Mouse (Mus musculus): ENCODE measurements around the gene Hdac1. TPM values are rescaled to one million over a fixed set of nuclear protein-coding genes. Genes with fewer than 3 reads are reported as not detected.

Gene Hdac1
- total RNA-seq, 1 experiment: 96.0 TPM

DNA sequence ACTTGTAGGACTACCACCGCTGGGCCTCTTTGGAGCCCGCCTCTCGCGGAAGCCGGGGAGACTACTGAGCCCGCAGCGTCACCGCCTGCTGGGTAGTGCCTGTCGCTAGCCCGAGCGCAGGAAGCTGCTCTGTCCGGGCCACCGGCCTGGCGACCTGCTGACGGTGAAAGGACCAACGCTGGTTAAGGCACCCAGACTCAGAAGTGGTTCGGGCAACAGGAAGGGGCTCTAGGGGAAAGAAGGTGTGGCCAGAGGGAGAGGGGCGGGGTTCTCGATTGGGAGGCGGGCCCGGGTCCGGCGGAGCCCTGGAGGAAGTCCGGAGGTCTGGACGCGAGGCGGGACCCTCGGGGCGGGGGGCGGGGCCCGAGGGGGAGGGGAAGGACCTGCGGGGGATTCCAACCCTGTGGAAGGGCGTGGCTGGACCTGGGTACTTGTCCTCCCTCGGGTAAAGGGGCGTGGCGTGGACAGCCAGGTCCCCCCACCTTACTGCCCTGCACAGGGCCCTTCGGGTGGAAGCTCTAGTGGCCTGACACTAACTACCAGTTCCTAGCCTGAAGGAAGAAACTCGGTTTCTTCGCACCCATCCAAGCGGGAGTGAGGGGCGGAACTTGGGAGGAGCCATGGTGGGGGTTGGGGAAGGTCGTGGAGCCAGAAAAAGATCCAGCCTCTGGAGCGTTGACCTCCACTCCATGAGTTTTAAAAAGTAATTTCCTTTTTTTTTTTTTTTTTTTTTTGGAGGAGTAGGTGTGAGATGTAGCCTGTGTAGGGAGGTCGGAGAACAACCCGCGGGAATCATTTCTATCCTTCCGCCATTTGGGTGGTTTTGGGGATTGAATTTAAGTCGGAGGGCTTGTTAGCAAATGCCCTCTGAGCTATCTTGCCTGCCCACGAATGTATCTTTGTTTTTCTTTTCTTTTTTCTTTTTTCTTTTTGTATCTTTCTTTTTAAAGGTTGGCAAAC lies 41.6 kb downstream of the Hdac1 start:
- TF ChIP-seq MAFK (IDR thresholded peaks at IDR 0.05; ENCODE audit: insufficient read depth, low read depth, low read length): no peak
- TF ChIP-seq ZNF384 (IDR thresholded peaks at IDR 0.05; ENCODE audit: low read depth, low read length): peak; percentile 95
- no peak for TF ChIP-seq HCFC1 (IDR thresholded peaks at IDR 0.05; ENCODE audit: borderline replicate concordance, insufficient read depth, low read length)
- TF ChIP-seq ZC3H11A (IDR thresholded peaks at IDR 0.05; ENCODE audit: borderline replicate concordance, low read depth, low read length): no peak
- Histone ChIP-seq H3K4me3 (ENCODE audit: insufficient read depth in 1 of 2, low read depth in 1 of 2, low read length in 2 of 2, poor library complexity in 1 of 2, severe bottlenecking in 1 of 2) (peak overlapping the region; percentile 69 to 79), H3K9me3 (ENCODE audit: control insufficient read depth, insufficient read depth, low read depth, low read length) (no peaks in the 10 kb centered on the region), H3K36me3 (ENCODE audit: control insufficient read depth, insufficient read depth, low read length, poor library complexity, severe bottlenecking) (no peaks in the 10 kb centered on the region), H3K27ac (ENCODE audit: insufficient read depth, low read depth, low read length, poor library complexity, severe bottlenecking) (peak overlapping the region; percentile 92), H3K4me1 (ENCODE audit: control insufficient read depth in 2 of 2, insufficient read depth in 2 of 2, low read length in 2 of 2, poor library complexity in 1 of 2) (peaks cover 26 to 34% of the 10 kb centered on the region in 2 experiments), H3K9ac (ENCODE audit: insufficient read depth, low read depth, low read length, poor library complexity, severe bottlenecking) (peak overlapping the region; percentile 72)
- in situ Hi-C loops (cut with MboI; ENCODE audit: low sequenced_read_pairs in 2 of 2, unreplicated experiment in 2 of 2): no loop called here
- DNase-seq (ENCODE audit: low read depth, low spot score): peak; percentile 94

DNA sequence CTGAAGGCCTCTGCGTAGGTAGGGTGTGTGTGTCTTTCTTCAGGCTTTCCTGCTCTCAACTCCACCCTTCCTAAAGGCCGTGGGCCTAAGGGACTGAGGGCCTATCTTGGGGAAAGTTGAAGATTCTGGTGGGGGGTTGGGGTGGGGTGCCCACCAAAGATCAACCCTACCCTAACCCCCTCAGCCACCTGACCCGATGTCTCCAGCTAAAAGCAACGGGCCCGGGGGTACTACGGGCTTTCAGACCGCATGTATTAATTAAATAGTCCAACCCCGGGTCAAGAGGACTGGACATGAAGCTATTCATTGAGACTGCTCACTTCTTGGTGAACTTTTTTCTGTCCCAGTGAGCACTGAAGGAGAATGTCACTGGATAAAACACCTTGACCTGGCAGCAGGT lies 42.5 kb downstream of the Hdac1 start:
- Histone ChIP-seq H3K27ac (ENCODE audit: insufficient read depth, low read depth, low read length, poor library complexity, severe bottlenecking) (peak overlapping the region; percentile 77), H3K36me3 (ENCODE audit: control insufficient read depth, insufficient read depth, low read length, poor library complexity, severe bottlenecking) (no peaks in the 10 kb centered on the region), H3K4me3 (ENCODE audit: insufficient read depth in 1 of 2, low read depth in 1 of 2, low read length in 2 of 2, poor library complexity in 1 of 2, severe bottlenecking in 1 of 2) (peak overlapping the region; percentile 69 to 79), H3K9me3 (ENCODE audit: control insufficient read depth, insufficient read depth, low read depth, low read length) (no peaks in the 10 kb centered on the region), H3K4me1 (ENCODE audit: control insufficient read depth in 2 of 2, insufficient read depth in 2 of 2, low read length in 2 of 2, poor library complexity in 1 of 2) (peaks cover 23 to 34% of the 10 kb centered on the region in 2 experiments), H3K9ac (ENCODE audit: insufficient read depth, low read depth, low read length, poor library complexity, severe bottlenecking) (peak overlapping the region; percentile 72)
- DNase-seq (ENCODE audit: low read depth, low spot score): no peak
- no peak for TF ChIP-seq MAFK (IDR thresholded peaks at IDR 0.05; ENCODE audit: insufficient read depth, low read depth, low read length)
- in situ Hi-C loops (cut with MboI; ENCODE audit: low sequenced_read_pairs in 2 of 2, unreplicated experiment in 2 of 2): no loop called here

DNA sequence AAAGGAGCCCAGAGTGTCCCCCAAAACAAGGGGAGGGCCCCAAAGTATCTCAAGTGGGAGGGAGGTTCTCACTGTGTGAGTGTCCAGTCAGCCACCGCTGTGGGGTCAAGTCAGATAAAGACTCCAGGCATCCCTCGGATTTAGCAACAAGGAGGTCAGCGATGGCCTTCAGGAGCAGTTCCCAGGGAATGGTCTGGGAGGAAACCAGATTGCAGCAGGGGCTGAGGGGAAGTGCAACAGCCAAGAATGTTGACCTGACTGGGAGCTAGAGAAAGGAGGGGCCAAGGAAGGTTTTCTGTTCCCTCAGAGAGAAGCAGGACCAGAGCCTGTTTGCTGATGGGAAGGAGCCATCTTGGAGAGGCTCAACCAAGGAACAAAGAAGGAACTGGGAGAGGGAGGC lies 43.6 kb downstream of the Hdac1 start:
- no peaks in the 10 kb centered on the region for H3K36me3 ChIP-seq (ENCODE audit: control insufficient read depth, insufficient read depth, low read length, poor library complexity, severe bottlenecking)
- peak overlapping the region; percentile 72; the same call in 1 of the 2 replicates for H3K9ac ChIP-seq (ENCODE audit: insufficient read depth, low read depth, low read length, poor library complexity, severe bottlenecking)
- no peak for DNase-seq (ENCODE audit: low read depth, low spot score)
- peak overlapping the region in 1 of 2 experiments; percentile 69; a peak in 1 of 4 replicates for H3K4me3 ChIP-seq (ENCODE audit: insufficient read depth in 1 of 2, low read depth in 1 of 2, low read length in 2 of 2, poor library complexity in 1 of 2, severe bottlenecking in 1 of 2)
- H3K27ac ChIP-seq (ENCODE audit: insufficient read depth, low read depth, low read length, poor library complexity, severe bottlenecking): peak overlapping the region; percentile 77; the same call in 1 of the 2 replicates
- no peaks in the 10 kb centered on the region for H3K9me3 ChIP-seq (ENCODE audit: control insufficient read depth, insufficient read depth, low read depth, low read length)
- in situ Hi-C loops (cut with MboI; ENCODE audit: low sequenced_read_pairs in 2 of 2, unreplicated experiment in 2 of 2): no loop called here
- H3K4me1 ChIP-seq (ENCODE audit: control insufficient read depth in 2 of 2, insufficient read depth in 2 of 2, low read length in 2 of 2, poor library complexity in 1 of 2): peaks cover 21 to 27% of the 10 kb centered on the region in 2 experiments
- TF ChIP-seq MAFK (IDR thresholded peaks at IDR 0.05; ENCODE audit: insufficient read depth, low read depth, low read length) (no peak), HCFC1 (IDR thresholded peaks at IDR 0.05; ENCODE audit: borderline replicate concordance, insufficient read depth, low read length) (no peak), CHD2 (IDR thresholded peaks at IDR 0.05; ENCODE audit: low read depth, low read length) (no peak), ZNF384 (IDR thresholded peaks at IDR 0.05; ENCODE audit: low read depth, low read length) (no peak), ZC3H11A (IDR thresholded peaks at IDR 0.05; ENCODE audit: borderline replicate concordance, low read depth, low read length) (no peak)

DNA sequence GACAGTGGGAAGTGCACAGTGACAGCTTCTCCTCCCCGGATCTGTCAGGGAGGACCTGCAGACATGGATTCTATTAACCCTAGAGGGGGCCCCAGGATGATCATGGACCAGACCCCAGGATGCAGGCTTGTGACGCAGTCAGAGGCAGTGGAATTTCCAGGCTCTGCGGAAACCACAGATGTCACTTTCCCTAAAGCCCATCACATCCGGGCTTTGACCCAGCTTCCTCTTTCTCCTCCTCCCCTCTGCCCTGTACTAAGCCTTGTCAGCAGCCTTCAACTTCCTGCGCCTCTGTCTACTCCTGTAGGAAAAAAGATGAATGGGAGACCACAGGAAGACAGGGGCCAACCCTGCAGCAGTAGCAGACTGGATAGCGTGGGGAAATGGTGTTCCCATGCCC lies 45.9 kb downstream of the Hdac1 start:
- no peak overlapping the region for H3K27ac ChIP-seq (ENCODE audit: insufficient read depth, low read depth, low read length, poor library complexity, severe bottlenecking)
- no peaks in the 10 kb centered on the region for H3K9me3 ChIP-seq (ENCODE audit: control insufficient read depth, insufficient read depth, low read depth, low read length)
- peaks cover 7 to 14% of the 10 kb centered on the region in 2 experiments for H3K4me1 ChIP-seq (ENCODE audit: control insufficient read depth in 2 of 2, insufficient read depth in 2 of 2, low read length in 2 of 2, poor library complexity in 1 of 2)
- TF ChIP-seq CHD2 (IDR thresholded peaks at IDR 0.05; ENCODE audit: low read depth, low read length) (no peak), HCFC1 (IDR thresholded peaks at IDR 0.05; ENCODE audit: borderline replicate concordance, insufficient read depth, low read length) (no peak), ZC3H11A (IDR thresholded peaks at IDR 0.05; ENCODE audit: borderline replicate concordance, low read depth, low read length) (no peak), MAFK (IDR thresholded peaks at IDR 0.05; ENCODE audit: insufficient read depth, low read depth, low read length) (no peak), ZNF384 (IDR thresholded peaks at IDR 0.05; ENCODE audit: low read depth, low read length) (no peak)
- in situ Hi-C loops (cut with MboI; ENCODE audit: low sequenced_read_pairs in 2 of 2, unreplicated experiment in 2 of 2): no loop called here
- H3K4me3 ChIP-seq (ENCODE audit: insufficient read depth in 1 of 2, low read depth in 1 of 2, low read length in 2 of 2, poor library complexity in 1 of 2, severe bottlenecking in 1 of 2): no peak overlapping the region
- no peaks in the 10 kb centered on the region for H3K36me3 ChIP-seq (ENCODE audit: control insufficient read depth, insufficient read depth, low read length, poor library complexity, severe bottlenecking)
- no peak overlapping the region for H3K9ac ChIP-seq (ENCODE audit: insufficient read depth, low read depth, low read length, poor library complexity, severe bottlenecking)
- DNase-seq (ENCODE audit: low read depth, low spot score): no peak

Data from ES-E14 (cell line).